Mouse (Mus musculus): ENCODE measurements at regions not wholly inside any gene's neighbourhood (a gene's known extent, or its start where the extent isn't known, plus 50 kb on each side); places are given as distances from the start of the nearest gene placed in this dataset.

DNA sequence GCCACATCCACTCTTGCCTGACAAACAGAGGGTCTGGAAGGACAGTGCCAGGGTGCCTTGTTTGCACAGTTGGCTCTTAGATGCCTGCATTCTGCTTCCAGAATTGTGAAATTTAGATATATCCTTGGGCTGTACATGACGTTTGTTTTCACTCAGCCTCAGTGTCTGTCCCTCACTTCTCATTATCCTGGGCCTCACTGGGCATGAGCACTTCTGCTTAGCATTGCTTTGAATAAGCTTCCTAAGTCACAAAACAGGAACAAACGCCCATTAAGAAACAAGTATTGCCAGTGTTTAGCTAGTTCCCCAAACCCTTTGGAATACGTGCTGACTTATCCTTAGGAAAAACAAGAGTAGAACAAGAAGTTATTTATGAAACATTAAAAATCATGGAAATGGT is 148.0 kb upstream of the Col8a1 start:
- ATAC-seq (ENCODE audit: low FRiP score, low TSS enrichment), result no peak

GRCm38 (mm10) chr16:57912001-57912400 is 157.5 kb upstream of the Col8a1 start:
- Histone ChIP-seq H3K27ac (replicated peaks; ENCODE audit: low read depth, low read length) (no peak overlapping the region), H3K9ac (replicated peaks; ENCODE audit: low read length) (no peak overlapping the region), H3K36me3 (ENCODE audit: control insufficient read depth, insufficient read depth, low read length) (no peaks in the 10 kb centered on the region), H3K4me3 (replicated peaks; ENCODE audit: low read depth, low read length) (no peak overlapping the region), H3K4me2 (ENCODE audit: low read length) (no peak overlapping the region), H3K9me3 (ENCODE audit: control insufficient read depth, low read length) (no peaks in the 10 kb centered on the region), H3K27me3 (ENCODE audit: control insufficient read depth, insufficient read depth, low read length) (no peaks in the 10 kb centered on the region), H3K4me1 (ENCODE audit: control insufficient read depth, insufficient read depth, low read length) (no peaks in the 10 kb centered on the region)
- DNase-seq (no peak), ATAC-seq (ENCODE audit: low FRiP score, low TSS enrichment) (no peak; the same call in 1 of the 2 replicates)
- WGBS, result 35% methylated on average over 2 of the region's 2 CpGs

More for the DNA sequence above, 148.0 kb upstream of the Col8a1 start:
- Histone ChIP-seq H3K9me3 (ENCODE audit: control insufficient read depth, low read length) (no peaks in the 10 kb centered on the region), H3K4me1 (ENCODE audit: control insufficient read depth, insufficient read depth, low read length) (no peaks in the 10 kb centered on the region), H3K27ac (replicated peaks; ENCODE audit: low read depth, low read length) (no peak overlapping the region), H3K36me3 (ENCODE audit: control insufficient read depth, insufficient read depth, low read length) (no peaks in the 10 kb centered on the region), H3K9ac (replicated peaks; ENCODE audit: low read length) (no peak overlapping the region), H3K27me3 (ENCODE audit: control insufficient read depth, insufficient read depth, low read length) (no peaks in the 10 kb centered on the region), H3K4me3 (replicated peaks; ENCODE audit: low read depth, low read length) (no peak overlapping the region), H3K4me2 (ENCODE audit: low read length) (no peak overlapping the region)
- 68% methylated on average over 3 of the region's 3 CpGs for WGBS
- DNase-seq, result no peak

GRCm38 (mm10) chr16:57914506-57914905 is 160.0 kb upstream of the Col8a1 start:
- no peaks in the 10 kb centered on the region for H3K4me1 ChIP-seq (ENCODE audit: control insufficient read depth, insufficient read depth, low read length)
- no peak overlapping the region for H3K9ac ChIP-seq (replicated peaks; ENCODE audit: low read length)
- no peak overlapping the region for H3K4me2 ChIP-seq (ENCODE audit: low read length)
- no peaks in the 10 kb centered on the region for H3K9me3 ChIP-seq (ENCODE audit: control insufficient read depth, low read length)
- no peaks in the 10 kb centered on the region for H3K36me3 ChIP-seq (ENCODE audit: control insufficient read depth, insufficient read depth, low read length)
- no peak for DNase-seq
- ATAC-seq (ENCODE audit: low FRiP score, low TSS enrichment), result no peak
- WGBS, result 78% methylated on average over 1 of the region's 1 CpGs
- no peaks in the 10 kb centered on the region for H3K27me3 ChIP-seq (ENCODE audit: control insufficient read depth, insufficient read depth, low read length)
- H3K27ac ChIP-seq (replicated peaks; ENCODE audit: low read depth, low read length), result no peak overlapping the region
- no peak overlapping the region for H3K4me3 ChIP-seq (replicated peaks; ENCODE audit: low read depth, low read length)

GRCm38 (mm10) chr16:57915451-57915850 is 160.9 kb upstream of the Col8a1 start:
- no peaks in the 10 kb centered on the region for H3K9me3 ChIP-seq (ENCODE audit: control insufficient read depth, low read length)
- no peak overlapping the region for H3K9ac ChIP-seq (replicated peaks; ENCODE audit: low read length)
- H3K27ac ChIP-seq (replicated peaks; ENCODE audit: low read depth, low read length), result no peak overlapping the region
- no peaks in the 10 kb centered on the region for H3K36me3 ChIP-seq (ENCODE audit: control insufficient read depth, insufficient read depth, low read length)
- ATAC-seq (ENCODE audit: low FRiP score, low TSS enrichment) (no peak), DNase-seq (no peak)
- no peak overlapping the region for H3K4me2 ChIP-seq (ENCODE audit: low read length)
- H3K27me3 ChIP-seq (ENCODE audit: control insufficient read depth, insufficient read depth, low read length), result no peaks in the 10 kb centered on the region
- H3K4me1 ChIP-seq (ENCODE audit: control insufficient read depth, insufficient read depth, low read length), result no peaks in the 10 kb centered on the region
- WGBS, result 87% methylated on average over 2 of the region's 2 CpGs
- no peak overlapping the region for H3K4me3 ChIP-seq (replicated peaks; ENCODE audit: low read depth, low read length)

GRCm38 (mm10) chr16:57923447-57924129 is 169.1 kb upstream of the Col8a1 start:
- H3K36me3 ChIP-seq (ENCODE audit: control insufficient read depth, insufficient read depth, low read length), result no peaks in the 10 kb centered on the region
- H3K4me2 ChIP-seq (ENCODE audit: low read length), result no peak overlapping the region
- WGBS, result 77% methylated on average over 7 of the region's 7 CpGs
- ATAC-seq (ENCODE audit: low FRiP score, low TSS enrichment), result no peak
- no peak overlapping the region for H3K4me3 ChIP-seq (replicated peaks; ENCODE audit: low read depth, low read length)
- DNase-seq, result no peak
- H3K9ac ChIP-seq (replicated peaks; ENCODE audit: low read length), result no peak overlapping the region
- H3K27ac ChIP-seq (replicated peaks; ENCODE audit: low read depth, low read length), result no peak overlapping the region
- H3K4me1 ChIP-seq (ENCODE audit: control insufficient read depth, insufficient read depth, low read length), result no peaks in the 10 kb centered on the region
- H3K9me3 ChIP-seq (ENCODE audit: control insufficient read depth, low read length), result no peaks in the 10 kb centered on the region
- no peaks in the 10 kb centered on the region for H3K27me3 ChIP-seq (ENCODE audit: control insufficient read depth, insufficient read depth, low read length)

DNA sequence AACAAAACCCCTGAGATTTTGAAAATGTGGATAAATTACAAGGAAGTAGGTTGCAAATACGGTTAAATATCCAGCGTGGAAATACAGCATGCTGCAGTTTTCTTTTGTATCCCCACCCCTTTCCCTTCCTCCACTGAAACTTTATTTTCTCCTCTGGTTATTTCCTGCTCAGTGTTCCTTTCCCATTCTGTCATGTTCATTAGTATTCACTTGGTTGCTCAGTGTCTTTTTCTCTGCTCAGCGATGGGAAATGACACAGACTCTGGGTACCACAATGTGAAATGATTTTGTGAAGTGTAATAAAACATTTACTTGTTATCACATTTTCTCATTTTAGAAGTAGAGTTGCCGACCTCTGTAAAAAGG is 169.6 kb upstream of the Col8a1 start:
- DNase-seq (peak; percentile 23), ATAC-seq (ENCODE audit: low FRiP score, low TSS enrichment) (no peak)
- Histone ChIP-seq H3K4me2 (ENCODE audit: low read length) (no peak overlapping the region), H3K36me3 (ENCODE audit: control insufficient read depth, insufficient read depth, low read length) (no peaks in the 10 kb centered on the region), H3K9me3 (ENCODE audit: control insufficient read depth, low read length) (no peaks in the 10 kb centered on the region), H3K27ac (replicated peaks; ENCODE audit: low read depth, low read length) (no peak overlapping the region), H3K4me1 (ENCODE audit: control insufficient read depth, insufficient read depth, low read length) (no peaks in the 10 kb centered on the region), H3K27me3 (ENCODE audit: control insufficient read depth, insufficient read depth, low read length) (no peaks in the 10 kb centered on the region), H3K4me3 (replicated peaks; ENCODE audit: low read depth, low read length) (no peak overlapping the region), H3K9ac (replicated peaks; ENCODE audit: low read length) (no peak overlapping the region)
- WGBS, result 67% methylated on average over 4 of the region's 4 CpGs

- Histone ChIP-seq H3K9me3 (ENCODE audit: control insufficient read depth, low read length) (no peaks in the 10 kb centered on the region), H3K27ac (replicated peaks; ENCODE audit: low read depth, low read length) (no peak overlapping the region), H3K27me3 (ENCODE audit: control insufficient read depth, insufficient read depth, low read length) (no peaks in the 10 kb centered on the region), H3K9ac (replicated peaks; ENCODE audit: low read length) (no peak overlapping the region), H3K4me3 (replicated peaks; ENCODE audit: low read depth, low read length) (no peak overlapping the region), H3K4me2 (ENCODE audit: low read length) (no peak overlapping the region), H3K4me1 (ENCODE audit: control insufficient read depth, insufficient read depth, low read length) (no peaks in the 10 kb centered on the region), H3K36me3 (ENCODE audit: control insufficient read depth, insufficient read depth, low read length) (no peaks in the 10 kb centered on the region)
- ATAC-seq (ENCODE audit: low FRiP score, low TSS enrichment) (no peak), DNase-seq (peak; percentile 12)
- 80% methylated on average over 4 of the region's 4 CpGs for WGBS
Measured at GRCm38 (mm10) chr16:57927816-57928215, 173.3 kb upstream of the Col8a1 start.

GRCm38 (mm10) chr16:57928301-57928700 is 173.8 kb upstream of the Col8a1 start:
- ATAC-seq (ENCODE audit: low FRiP score, low TSS enrichment) (no peak), DNase-seq (no peak)
- H3K27me3 ChIP-seq (ENCODE audit: control insufficient read depth, insufficient read depth, low read length), result no peaks in the 10 kb centered on the region
- no peak overlapping the region for H3K27ac ChIP-seq (replicated peaks; ENCODE audit: low read depth, low read length)
- 72% methylated on average over 4 of the region's 4 CpGs for WGBS
- H3K4me3 ChIP-seq (replicated peaks; ENCODE audit: low read depth, low read length), result no peak overlapping the region
- H3K4me1 ChIP-seq (ENCODE audit: control insufficient read depth, insufficient read depth, low read length), result no peaks in the 10 kb centered on the region
- no peaks in the 10 kb centered on the region for H3K9me3 ChIP-seq (ENCODE audit: control insufficient read depth, low read length)
- no peak overlapping the region for H3K4me2 ChIP-seq (ENCODE audit: low read length)
- no peaks in the 10 kb centered on the region for H3K36me3 ChIP-seq (ENCODE audit: control insufficient read depth, insufficient read depth, low read length)
- no peak overlapping the region for H3K9ac ChIP-seq (replicated peaks; ENCODE audit: low read length)

DNA sequence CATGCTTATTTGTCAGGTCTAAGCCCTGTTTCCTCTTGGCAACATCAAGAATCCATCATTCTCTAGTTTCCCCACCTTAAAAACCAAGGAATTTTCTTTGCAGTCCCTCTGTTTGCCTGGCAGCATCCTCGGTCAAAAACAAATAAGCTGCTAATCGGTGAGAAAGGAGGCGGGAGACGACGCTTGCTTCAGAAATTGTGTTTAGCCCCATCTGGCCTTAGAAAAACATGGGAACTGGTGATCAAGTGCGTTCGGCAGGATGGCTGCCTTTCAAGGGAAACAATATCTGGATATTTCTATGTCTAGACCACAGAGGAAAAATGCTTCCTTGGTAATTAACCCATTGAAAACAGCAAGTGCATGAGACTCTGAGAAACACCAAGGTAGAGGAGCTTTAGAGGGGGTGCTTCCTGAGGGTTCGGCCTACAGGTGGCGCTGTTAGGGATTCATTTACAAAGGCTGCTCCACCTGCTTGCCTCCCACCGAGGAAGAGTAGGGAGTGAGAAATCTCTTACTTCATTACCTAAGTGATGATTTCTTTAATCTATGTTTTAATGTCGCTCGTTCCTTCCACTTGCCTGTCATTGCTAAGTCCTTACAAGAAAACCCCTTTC is 174.7 kb upstream of the Col8a1 start:
- WGBS, result 83% methylated on average over 12 of the region's 12 CpGs
- Histone ChIP-seq H3K27ac (replicated peaks; ENCODE audit: low read depth, low read length) (no peak overlapping the region), H3K4me3 (replicated peaks; ENCODE audit: low read depth, low read length) (no peak overlapping the region), H3K9ac (replicated peaks; ENCODE audit: low read length) (no peak overlapping the region), H3K4me1 (ENCODE audit: control insufficient read depth, insufficient read depth, low read length) (no peaks in the 10 kb centered on the region), H3K9me3 (ENCODE audit: control insufficient read depth, low read length) (no peaks in the 10 kb centered on the region), H3K36me3 (ENCODE audit: control insufficient read depth, insufficient read depth, low read length) (no peaks in the 10 kb centered on the region), H3K27me3 (ENCODE audit: control insufficient read depth, insufficient read depth, low read length) (no peaks in the 10 kb centered on the region), H3K4me2 (ENCODE audit: low read length) (no peak overlapping the region)
- no peak for ATAC-seq (ENCODE audit: low FRiP score, low TSS enrichment)
- no peak for DNase-seq
